Mouse (Mus musculus) thymus, postnatal 0 days (tissue): Measurements from ENCODE around the gene Soga3. TPM values are rescaled to one million over a fixed set of nuclear protein-coding genes. Genes with fewer than 3 reads are reported as not detected.
A peak's percentile ranks its signal among the peaks of the same experiment; 100 is the strongest.

ENCODE experiments used
- DNase-seq: peaks from one replicate; pipeline ENCODE4 v3.0.0-alpha.2; 2015; ENCODE audit warnings: low spot score
- polyA plus RNA-seq: library from polyadenylated mRNA; unstranded; fragments of >200 nt; fragmentation: Nextera tagmentation; extraction: Ambion mirVana; gene quantifications from 2 replicates; pipeline ENCODE4 v1.2.1, GENCODE M21; 2015

Gene Soga3
- polyA plus RNA-seq, result 0.33 and 0.36 TPM in 2 replicates

DNA sequence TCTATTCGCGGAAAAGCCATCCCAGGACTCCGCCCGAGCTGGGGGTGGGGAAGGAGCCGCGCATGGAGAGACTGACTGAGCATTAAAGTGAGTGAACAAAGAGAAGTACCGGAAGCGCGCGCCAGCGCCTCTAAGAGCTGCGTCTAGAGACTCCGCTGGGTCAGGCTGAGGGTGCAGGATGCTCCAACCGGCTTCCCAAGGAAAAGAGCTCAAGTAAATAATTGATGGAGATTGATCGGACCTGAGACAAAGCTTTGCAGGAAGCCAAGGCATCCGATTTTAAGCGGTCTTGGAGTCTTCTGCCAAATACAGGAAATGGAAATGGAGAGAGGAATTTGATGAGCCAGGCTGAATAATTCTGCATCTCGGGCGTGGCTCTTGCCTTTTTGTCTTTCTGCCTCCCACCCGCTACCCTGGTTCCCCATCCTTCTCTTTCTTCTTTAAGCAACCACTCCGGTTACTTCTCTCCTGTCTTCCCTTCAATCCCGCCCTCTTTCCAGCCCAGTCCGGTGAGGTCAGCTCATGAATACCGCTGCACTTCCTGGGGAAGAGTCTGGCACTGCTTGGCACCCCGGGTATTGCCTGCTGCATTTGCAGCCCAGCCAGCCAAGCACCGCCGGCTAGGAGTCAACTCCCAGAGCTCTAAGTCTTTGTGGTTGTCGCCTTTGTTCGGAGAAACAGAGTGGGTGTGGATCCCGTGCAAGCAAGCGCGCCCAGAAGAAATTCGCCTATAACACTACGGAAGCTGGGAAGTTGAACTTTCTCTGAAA lies at the start of gene Soga3:
Soga3 (plus strand) TSS at position 274 of the 770 bp plus-strand sequence.
- no peak for DNase-seq

DNA sequence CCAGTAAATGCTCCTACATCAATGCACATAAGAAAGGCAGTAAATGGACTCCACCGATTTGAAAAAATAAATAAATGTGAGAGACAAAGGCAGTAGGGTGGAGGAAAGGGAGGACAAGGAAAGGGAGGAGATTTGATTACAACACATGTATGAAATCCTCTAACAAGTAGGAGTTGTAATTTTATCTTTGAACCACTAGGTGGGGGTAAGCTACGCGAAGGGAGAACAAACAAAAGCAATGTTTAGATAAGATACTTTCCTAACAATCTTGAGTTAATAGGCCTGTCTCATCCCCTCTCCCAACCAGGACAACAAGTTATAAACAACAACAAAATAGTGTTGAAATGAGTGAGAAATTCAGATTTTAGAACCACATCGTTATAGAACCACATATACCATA lies 36.7 kb upstream of the Soga3 start:
- no peak for DNase-seq

DNA sequence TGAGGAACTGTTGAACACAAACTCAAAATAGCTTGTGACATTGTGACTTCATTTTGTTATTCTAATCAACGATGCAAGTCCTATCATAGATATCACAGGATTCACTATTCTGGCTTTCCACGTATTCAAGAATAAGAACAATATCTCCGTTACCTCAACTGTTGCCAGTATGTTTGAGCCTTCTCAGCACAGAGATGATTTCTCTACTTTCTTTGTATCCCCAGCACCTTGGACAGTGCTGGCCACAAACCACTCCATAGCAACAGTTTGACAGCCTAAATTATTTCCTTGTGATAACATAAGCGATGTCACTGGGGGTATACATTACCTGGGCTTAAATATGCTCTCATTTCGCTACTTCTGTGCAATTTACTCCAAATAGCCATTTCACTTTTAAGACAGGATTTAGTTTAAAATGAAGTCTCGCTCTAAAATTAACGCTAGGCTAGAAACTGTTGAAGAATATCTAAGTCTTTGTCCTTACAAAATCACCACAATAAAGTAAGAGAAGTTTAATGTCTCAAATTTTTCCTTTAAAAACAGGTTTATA lies 1.0 kb upstream of the Soga3 start:
- no peak for DNase-seq

DNA sequence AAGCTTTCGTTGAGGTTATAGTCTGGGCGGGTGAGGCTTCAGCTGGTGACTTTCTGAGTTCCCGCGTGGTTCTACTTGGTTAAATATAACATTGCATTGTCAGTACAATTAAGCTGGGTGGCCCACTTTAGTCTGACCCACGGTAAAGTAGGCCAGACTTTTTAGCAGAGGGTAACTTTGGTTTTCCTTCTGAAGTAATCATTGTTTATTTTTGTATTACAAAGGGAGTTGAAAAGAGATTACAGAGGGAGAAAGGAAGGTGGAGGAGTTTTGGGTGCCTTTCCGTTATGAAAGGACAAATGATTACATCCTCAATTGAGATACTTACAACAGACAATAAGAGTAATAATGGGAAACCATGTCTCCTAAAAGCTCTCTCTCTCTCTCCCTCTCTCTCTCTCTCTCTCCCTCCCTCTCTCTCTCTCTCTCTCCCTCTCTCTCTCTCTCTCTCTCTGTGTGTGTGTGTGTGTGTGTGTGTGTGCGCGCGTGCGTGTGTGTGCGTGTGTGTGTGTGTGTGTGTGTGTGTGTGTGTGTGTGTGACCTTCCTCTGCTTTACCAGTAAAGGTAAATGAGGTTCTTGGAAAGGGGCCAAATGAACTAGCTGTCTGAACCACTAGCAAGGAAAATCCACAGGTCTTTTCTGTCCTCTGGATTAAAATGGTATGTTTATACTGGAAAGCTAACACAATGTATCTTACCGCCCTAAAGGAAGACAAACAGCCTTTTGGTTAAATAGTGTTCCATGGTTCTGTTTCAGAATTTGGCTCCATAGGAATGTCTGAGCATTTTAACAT lies 1.2 kb downstream of the Soga3 start:
- no peak for DNase-seq

DNA sequence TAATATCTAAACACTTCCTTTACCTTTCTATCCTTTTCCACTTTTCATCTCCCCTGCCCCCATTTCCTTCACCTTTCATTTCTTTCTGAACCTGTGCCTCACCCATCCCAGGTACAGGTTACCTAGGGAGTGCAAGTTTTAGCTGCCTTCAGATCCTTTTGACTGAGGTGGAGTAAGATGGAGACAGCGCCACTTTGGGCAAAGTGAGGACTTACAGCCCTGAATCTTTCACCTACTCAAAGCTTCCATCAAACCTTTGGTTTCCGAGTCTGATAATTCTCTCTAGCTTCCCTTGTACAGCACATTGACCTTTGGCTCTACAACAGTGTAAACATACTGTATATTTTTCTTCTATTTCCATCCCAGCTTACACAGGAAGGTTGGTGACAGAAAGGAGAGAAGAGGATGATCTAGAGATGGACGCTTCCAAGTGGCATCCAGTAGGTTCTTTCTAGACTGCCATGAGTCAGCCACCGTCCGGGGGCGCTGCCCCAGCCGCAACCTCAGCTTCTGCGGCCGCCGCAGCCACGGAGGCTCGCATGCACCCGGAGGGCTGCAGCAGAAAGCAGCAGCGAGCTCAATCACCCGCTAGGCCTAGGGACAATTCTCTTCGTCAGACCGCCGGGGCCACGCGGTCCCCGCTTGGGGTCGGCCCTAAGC lies 2.7 kb downstream of the Soga3 start:
- DNase-seq, result no peak

DNA sequence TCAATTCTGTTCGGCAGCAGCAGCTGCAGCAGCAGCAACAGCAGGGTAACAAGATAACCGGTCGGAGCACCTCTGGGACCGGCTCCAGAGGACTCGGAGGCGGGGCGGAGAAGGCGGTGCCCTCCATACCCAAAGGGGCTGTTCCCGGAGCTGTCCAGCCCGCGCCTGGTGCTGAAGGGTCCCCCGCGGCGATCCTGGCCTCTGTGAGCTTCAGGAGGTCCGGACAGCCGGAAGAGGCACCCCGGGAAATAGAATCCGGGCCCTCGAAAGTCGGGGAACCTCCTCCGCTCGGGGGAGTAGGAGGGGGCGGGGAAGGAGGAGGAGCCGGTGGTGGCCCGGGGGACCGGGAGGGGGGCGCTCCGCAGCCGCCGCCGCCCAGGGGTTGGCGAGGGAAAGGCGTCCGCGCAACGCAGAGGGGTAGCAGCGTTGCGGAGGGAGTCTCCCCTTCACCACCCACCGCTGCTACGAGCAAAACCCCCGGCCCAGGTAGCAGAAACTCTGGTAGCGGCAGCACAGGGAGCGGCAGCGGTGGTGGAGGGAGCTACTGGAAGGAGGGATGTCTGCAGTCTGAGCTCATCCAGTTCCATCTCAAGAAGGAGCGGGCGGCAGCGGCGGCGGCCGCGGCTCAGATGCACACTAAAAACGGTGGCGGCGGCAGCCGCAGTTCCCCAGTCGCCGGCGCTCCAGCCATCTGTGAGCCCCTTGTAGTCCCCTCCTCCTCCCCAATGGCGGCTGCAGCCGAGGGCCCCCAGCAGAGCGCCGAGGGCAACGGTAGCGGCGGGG lies 3.4 kb downstream of the Soga3 start:
- DNase-seq, result peak; percentile 28

DNA sequence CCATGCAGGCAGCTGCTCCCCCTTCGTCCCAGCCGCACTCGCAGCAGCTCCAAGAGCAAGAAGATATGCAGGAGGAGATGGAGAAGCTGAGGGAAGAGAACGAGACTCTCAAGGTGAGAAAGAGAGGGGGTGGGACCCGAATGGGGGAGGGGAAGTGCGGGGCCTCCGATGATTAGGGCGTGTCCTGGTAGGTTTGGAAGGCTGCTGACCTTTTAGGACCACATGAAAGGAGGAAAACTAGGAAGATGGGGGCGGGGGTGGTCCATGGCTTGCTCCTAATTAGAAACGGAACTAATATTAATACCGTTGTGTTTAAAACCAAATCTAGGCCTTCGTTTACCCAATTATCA lies 4.0 kb downstream of the Soga3 start:
- DNase-seq, result no peak

DNA sequence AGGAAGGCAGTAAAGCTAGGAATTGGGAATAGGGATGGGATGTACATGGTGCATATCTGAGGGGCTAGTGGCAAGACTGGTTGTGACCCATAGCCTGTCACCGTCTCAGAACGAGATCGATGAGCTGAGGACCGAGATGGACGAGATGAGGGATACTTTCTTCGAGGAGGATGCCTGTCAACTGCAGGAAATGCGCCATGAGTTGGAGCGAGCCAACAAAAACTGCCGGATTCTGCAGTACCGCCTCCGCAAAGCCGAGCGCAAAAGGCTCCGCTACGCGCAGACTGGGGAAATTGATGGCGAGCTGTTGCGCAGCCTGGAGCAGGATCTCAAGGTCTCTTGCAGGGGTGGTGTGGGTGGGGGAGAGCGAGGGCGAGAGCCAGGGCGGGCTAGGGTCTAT lies 4.4 kb downstream of the Soga3 start:
- DNase-seq, result no peak

DNA sequence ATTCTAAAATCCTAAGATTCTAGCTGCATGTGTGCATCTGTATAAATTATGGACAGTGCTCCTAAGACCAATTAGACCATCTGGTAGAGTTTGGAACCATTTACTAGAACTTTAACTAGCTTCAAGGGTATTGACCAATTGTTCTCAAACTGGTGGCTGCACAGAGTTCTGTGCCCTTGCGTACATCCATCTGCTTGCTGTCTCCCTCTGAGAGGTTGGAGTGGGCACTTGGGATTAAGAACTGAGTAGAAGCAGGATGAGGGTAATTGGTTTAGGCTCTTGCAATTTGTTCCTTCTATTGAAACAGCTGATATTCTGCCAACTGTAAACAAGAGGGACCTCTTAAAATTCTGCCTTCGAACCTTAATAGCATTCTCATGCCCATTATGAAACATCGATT lies 11.7 kb downstream of the Soga3 start:
- DNase-seq, result no peak

DNA sequence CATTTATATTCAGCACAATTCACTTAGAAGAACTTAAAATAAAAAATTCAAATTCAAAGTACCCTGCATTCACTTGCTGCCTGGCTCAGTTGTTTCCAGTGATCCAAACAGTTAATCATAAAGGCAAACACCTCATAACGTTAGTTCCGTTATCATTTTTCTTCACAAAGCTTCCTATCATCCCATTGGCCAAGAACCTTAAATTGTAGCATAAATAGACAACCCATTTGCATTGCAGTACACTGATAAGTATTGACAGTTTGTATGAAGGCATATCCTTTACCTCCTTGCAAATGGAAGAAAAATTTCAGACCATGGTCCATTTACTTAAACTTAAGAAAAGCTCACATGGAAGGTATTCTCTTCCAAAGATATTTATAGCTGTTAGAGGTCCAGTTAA lies 18.0 kb downstream of the Soga3 start:
- no peak for DNase-seq

DNA sequence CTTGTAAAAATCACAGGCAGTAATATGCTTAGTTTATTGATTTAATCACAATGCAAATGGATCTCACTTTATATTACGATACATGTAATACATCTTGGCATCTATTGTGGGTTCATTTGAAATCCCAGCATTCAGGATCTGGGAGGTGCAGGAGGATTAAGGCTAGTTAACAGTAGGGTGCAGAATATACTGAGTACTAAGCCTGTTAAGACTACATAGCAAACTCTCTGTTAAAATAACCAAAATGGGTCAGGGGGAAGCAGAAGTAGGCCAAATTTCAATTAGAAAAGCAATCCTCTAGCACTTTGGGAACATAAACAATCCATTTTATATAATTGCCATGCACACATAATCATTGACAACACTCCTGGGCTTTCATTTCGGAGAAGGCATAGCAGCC lies 30.1 kb downstream of the Soga3 start:
- DNase-seq, result no peak

DNA sequence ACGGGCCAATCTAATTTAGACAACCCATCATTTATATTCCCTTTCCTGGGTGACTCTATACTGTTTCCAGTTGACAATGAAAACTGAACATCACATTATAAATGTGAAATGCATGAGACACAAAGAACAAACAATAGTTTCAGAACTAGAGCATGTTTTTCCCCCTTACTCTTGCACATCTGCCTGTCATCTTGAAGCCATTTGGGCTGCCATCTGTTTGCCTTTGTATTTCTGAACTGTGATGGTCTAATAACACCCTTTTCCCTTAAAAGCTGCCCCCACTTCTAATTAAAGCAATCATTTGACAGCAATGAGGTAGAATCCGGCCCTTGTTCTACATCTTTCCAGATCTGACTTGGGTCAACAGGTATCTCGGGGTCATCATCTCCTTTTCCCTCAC lies 32.0 kb downstream of the Soga3 start:
- DNase-seq, result no peak

DNA sequence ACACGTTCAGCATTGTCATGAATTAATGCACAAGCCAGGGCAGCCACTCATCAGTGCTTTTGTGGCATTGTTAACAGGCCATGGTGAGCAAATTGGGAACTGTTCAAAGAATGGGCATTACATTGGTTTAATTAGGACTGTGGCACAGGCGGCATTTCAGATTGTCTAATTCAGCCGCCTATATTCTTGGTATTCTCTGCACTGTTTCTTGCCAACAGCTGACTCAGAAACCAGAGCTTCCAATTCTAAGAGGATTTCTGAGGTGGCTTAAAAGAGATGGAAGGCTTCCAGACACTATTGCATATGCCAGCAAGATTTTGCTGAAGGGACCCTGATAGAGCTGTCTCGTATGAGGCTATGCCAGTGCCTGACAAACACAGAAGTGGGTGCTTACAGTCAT lies 33.2 kb downstream of the Soga3 start:
- no peak for DNase-seq

DNA sequence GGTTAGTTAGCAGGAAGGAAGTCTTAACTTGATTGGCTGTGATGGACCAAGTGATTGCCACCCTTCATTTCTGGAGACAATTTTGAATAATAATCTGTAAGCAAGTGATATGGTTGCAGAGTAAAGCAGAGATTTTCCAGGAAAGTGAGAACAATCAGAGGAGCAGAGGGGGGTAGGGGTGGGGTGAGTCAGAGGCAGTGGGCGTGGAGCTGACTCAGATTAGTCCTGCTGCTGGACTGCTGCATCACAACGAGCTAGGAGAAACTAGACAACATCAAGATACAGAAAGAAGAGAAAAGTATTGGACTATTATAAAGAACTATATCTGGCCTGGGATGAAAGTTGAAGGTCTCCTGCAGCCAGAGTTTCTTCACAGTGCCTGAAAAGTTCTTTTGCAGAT lies 34.4 kb downstream of the Soga3 start:
- DNase-seq, result no peak

DNA sequence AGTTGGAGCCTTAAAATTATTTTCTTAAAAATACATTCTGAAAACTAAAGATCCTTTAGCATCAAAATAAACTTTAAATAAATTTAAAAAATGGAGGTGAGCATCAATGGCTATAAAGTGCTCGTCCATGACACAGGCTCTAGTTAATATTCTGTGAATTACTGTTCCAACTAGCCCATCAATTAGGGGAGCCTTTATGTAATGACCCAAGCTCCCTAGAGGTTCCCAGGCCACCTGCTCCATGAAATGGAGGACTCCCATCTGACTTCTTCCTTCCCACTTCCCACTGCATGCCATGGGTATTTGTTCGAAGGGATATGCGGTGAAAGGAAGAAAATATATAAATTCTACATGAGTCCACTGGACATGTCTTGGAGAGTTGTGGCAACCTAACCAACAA lies 36.6 kb downstream of the Soga3 start:
- DNase-seq, result no peak

DNA sequence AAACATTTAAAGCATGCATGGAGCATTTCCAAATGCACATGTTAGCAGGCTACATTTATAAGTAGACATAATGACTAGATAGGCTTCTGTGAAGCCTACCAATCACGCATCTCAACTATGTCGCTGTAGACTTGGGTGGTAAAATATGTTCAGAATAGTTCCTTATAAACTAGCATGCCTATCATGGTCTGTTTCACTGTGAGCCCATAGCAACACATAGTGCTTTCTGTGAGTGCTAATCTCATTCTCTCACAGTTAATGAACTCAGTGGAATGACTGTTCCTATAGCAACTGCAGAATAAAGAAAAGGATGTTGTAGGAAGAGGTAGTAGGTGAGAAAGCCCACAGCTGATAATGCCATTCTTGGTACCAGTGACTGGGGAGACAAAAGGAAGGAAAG lies 37.4 kb downstream of the Soga3 start:
- no peak for DNase-seq

DNA sequence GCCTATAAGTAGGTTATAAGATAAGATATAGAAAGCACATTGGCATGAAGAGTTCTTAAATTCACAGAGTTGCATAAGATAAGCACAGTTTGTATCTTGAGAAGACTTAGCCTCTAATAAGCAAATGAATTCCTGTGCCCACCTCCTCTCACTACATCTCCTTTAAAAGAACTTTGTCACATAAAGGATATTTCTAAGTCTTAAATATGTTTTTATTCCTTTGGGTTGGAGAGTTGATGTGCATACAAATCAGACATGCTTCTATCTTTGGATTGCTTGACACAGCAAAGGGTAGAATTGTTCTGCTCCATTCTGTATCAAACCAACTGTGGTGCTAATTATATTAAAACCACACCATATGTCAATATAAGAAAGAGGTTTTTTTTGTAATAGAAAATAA lies 50.1 kb downstream of the Soga3 start:
- no peak for DNase-seq

DNA sequence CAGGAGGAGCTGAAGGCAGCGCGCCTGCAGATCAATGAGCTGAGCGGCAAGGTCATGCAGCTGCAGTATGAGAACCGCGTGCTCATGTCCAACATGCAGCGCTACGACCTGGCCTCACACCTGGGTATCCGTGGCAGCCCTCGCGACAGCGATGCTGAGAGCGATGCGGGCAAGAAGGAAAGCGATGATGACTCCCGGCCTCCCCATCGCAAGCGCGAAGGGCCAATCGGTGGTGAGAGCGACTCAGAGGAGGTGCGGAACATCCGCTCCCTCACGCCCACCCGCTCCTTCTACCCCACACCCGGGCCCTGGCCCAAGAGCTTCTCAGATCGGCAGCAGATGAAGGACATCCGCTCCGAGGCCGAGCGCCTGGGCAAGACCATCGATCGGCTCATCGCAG lies 53.2 kb downstream of the Soga3 start:
- no peak for DNase-seq

DNA sequence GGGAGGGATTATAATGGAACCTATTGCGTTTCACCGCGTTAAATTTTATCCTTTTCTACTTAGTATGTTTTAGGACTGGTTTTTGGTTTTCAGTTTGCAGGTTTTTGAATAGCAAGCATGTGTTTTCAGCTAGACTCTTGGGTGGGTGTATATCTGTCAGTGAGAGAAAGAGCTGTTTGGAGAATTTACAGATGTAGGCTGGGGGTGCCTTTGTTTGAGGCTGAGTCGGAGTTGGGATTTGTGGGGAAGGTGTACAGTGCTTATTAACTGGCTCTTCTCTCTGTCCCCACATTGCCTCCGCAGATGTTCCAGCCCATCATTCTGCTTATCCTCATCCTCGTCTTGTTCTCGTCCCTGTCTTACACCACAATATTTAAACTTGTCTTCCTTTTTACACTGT lies 55.0 kb downstream of the Soga3 start, which contains the start of gene Gm49353:
Gm49353 (plus strand) TSS at position 313 of the 400 bp plus-strand sequence.
- DNase-seq, result no peak

DNA sequence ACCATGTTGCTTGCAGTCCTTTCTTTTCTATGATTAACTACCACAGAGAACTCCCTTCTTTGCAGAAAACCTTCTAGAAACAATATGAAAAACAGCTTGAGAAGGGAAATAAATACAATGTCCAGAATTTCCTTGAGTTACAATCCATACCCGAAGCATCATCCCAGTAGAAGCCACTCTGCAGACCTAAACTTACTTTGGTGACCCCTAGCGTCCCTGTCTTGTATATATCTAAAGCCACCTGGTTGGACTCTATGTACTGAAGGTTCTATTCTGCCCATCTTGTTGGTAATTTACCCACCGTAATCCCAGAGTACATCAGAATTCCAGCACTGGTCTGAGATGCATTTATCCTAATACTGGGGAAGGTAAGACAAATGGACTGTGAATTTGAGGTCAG lies 56.2 kb downstream of the Soga3 start:
- no peak for DNase-seq

DNA sequence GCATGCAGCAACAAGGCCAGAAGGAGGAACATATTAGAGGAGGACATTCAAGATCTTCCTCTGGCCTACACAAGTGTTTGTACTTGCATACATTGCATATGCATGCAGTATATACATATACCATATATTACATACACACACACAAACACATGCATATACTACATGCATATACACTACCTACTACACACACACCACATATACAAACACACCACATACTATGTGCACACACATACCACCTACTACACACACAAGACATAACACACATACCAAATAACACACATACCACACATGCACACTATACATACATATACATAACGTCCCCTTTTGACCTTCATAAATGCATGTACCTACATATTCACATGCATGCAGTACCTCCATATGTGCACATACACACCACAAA lies 57.0 kb downstream of the Soga3 start:
- no peak for DNase-seq
